Mouse (Mus musculus) neural tube, embryonic 14.5 days (tissue): Measurements from ENCODE around the gene Ptpn11. TPM values are rescaled to one million over a fixed set of nuclear protein-coding genes. Genes with fewer than 3 reads are reported as not detected.

Experiments used
- ATAC-seq: fragments of 200-750 bp; cut with Nextera tagmentation; 2 replicates; pipeline ENCODE4 v1.8.0; 2017; ENCODE audit warnings: low read depth, mild to moderate bottlenecking, moderate TSS enrichment, moderate library complexity
- H3K27ac ChIP-seq: fragments of 300-500 bp; sonication (generic); 2 replicates; pipeline ENCODE4 v1.5.1; 2014; ENCODE audit warnings: low read depth, mild to moderate bottlenecking, control low read depth, low read length, moderate library complexity, mixed read lengths
- H3K27me3 ChIP-seq: fragments of 300-500 bp; sonication (generic); 2 replicates; pipeline ENCODE4 v1.6.1; 2014; ENCODE audit warnings: low read length; ENCODE audit not compliant: control insufficient read depth, insufficient read depth
- H3K36me3 ChIP-seq: fragments of 300-500 bp; sonication (generic); 2 replicates; pipeline ENCODE4 v1.6.1; 2014; ENCODE audit warnings: low read length, mixed read lengths; ENCODE audit not compliant: control insufficient read depth, insufficient read depth
- H3K4me1 ChIP-seq: fragments of 300-500 bp; sonication (generic); 2 replicates; pipeline ENCODE4 v1.6.1; 2014; ENCODE audit warnings: low read length; ENCODE audit not compliant: control insufficient read depth, insufficient read depth
- H3K4me2 ChIP-seq: fragments of 300-500 bp; sonication (generic); 2 replicates; pipeline ENCODE4 v1.6.1; 2014; ENCODE audit warnings: mild to moderate bottlenecking, low read depth, low read length, control low read depth
- H3K4me3 ChIP-seq: fragments of 300-500 bp; sonication (generic); 2 replicates; pipeline ENCODE4 v1.5.1; 2014; ENCODE audit warnings: low read depth, low read length, control low read depth, mixed read lengths
- H3K9ac ChIP-seq: fragments of 300-500 bp; sonication (generic); replicated peaks from 2 replicates; pipeline ENCODE4 v1.6.1; 2014; ENCODE audit warnings: low read depth, mild to moderate bottlenecking, control low read depth, low read length, mixed read lengths
- H3K9me3 ChIP-seq: fragments of 300-500 bp; sonication (generic); 2 replicates; pipeline ENCODE4 v1.6.1; 2016; ENCODE audit warnings: low read length; ENCODE audit not compliant: control insufficient read depth
- WGBS: fragments of 180-500 bp; shearing (Covaris S2); extraction: QIAGEN DNeasy Blood & Tissue Kit; methylation state at CpG from one replicate; pipeline ENCODE4 v1.1.7; 2014; 5-methylcytosine and 5-hydroxymethylcytosine counted together
- polyA plus RNA-seq: library from polyadenylated mRNA; unstranded; fragments of >200 nt; fragmentation: Nextera tagmentation; extraction: Ambion mirVana; gene quantifications from 2 replicates; pipeline ENCODE4 v1.2.1, GENCODE M21; 2014

The Ptpn11 gene
- polyA plus RNA-seq, 1 experiment from 2014 or later: 26.6 TPM

GRCm38 (mm10) chr5:121126051-121126450 lies 65.1 kb downstream of the Ptpn11 start:
- Histone ChIP-seq H3K27ac (no peak overlapping the region), H3K9me3 (no peaks in the 10 kb centered on the region), H3K36me3 (peaks cover 7% of the 10 kb centered on the region; the same call in 1 of the 2 replicates), H3K4me1 (no peaks in the 10 kb centered on the region), H3K27me3 (no peaks in the 10 kb centered on the region), H3K4me2 (no peak overlapping the region), H3K9ac (no peak overlapping the region), H3K4me3 (no peak overlapping the region)
- WGBS: 83% methylated on average over 2 of the region's 2 CpGs
- ATAC-seq: no peak

GRCm38 (mm10) chr5:121125563-121125962 lies 65.6 kb downstream of the Ptpn11 start:
- H3K4me2 ChIP-seq: no peak overlapping the region
- H3K27ac ChIP-seq: no peak overlapping the region
- no peaks in the 10 kb centered on the region for H3K9me3 ChIP-seq
- 93% methylated on average over 14 of the region's 14 CpGs for WGBS
- H3K4me3 ChIP-seq: no peak overlapping the region
- no peak for ATAC-seq
- H3K27me3 ChIP-seq: no peaks in the 10 kb centered on the region
- no peaks in the 10 kb centered on the region for H3K4me1 ChIP-seq
- H3K36me3 ChIP-seq: peaks cover 7% of the 10 kb centered on the region; the same call in 1 of the 2 replicates
- no peak overlapping the region for H3K9ac ChIP-seq

DNA sequence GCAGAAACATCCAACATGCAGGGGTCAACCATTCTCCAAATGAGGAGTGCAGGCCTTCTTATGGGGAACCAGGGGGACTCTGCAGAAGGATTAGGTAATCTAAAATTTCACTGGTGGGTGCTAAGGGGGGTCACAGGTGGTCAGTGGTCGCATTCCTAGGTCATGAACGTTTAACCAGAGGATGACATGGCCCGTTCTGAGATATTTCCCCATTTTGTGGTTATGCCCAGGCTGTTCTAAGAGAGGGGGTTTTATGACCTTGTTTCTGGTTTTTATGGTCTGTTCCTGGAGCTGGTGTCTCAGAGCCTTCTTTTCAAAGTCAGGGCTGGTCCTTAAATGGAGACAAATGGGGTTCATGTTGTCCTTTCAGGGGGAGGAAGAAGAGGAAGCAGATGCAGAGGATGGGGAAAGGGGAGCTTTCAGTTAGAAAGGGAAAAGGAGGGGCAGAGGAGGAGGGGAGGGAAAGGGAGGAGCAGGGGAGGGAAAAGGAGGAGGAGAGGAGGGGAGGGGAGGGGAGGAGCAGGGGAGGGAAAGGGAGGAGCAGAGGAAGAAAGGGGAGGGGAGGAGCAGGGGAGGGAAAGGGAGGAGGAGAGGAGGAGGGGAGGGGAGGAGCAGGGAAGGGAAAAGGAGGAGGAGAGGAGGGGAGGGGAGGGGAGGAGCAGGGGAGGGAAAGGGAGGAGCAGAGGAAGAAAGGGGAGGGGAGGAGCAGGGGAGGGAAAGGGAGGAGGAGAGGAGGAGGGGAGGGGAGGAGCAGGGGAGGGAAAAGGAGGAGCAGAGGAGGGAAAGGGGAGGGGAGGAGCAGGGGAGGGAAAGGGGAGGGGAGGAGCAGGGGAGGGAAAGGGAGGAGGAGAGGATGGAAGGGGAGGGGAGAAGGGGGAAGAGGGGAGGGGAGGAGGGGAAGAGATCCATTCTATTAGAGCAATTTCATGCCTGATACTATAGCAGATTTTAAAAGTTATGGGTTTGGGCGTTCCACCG lies 66.7 kb downstream of the Ptpn11 start:
- Histone ChIP-seq H3K27me3 (no peaks in the 10 kb centered on the region), H3K9me3 (no peaks in the 10 kb centered on the region), H3K27ac (no peak overlapping the region), H3K9ac (no peak overlapping the region), H3K4me1 (no peaks in the 10 kb centered on the region), H3K4me2 (no peak overlapping the region), H3K36me3 (peaks cover 3% of the 10 kb centered on the region; the same call in 1 of the 2 replicates), H3K4me3 (no peak overlapping the region)
- ATAC-seq: no peak
- 44% methylated on average over 5 of the region's 5 CpGs for WGBS

GRCm38 (mm10) chr5:121123399-121123798 lies 67.8 kb downstream of the Ptpn11 start:
- ATAC-seq: no peak
- Histone ChIP-seq H3K9ac (no peak overlapping the region), H3K4me3 (no peak overlapping the region), H3K36me3 (no peaks in the 10 kb centered on the region), H3K4me2 (no peak overlapping the region), H3K27me3 (no peaks in the 10 kb centered on the region), H3K27ac (no peak overlapping the region), H3K4me1 (no peaks in the 10 kb centered on the region), H3K9me3 (no peaks in the 10 kb centered on the region)
- WGBS: 67% methylated on average over 5 of the region's 5 CpGs

DNA sequence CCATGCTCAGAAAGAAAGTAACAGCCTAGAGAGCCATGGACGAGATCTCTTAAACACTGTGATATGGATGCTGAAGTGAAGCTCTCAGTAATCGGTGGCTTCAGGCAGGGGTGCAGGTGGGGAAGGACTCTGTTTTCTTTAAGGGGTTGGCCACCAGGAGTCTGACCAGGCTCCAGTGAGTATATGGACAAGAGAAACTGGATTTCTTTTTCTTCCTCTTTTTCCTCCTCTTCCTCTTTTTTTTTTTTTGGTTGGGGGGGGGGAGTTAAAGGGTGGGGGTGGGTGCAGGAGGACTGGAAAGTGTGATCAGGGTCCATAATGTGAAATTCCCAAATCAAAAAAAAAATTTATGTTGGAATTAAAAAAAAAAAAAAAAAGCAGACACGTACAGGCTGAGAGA lies 68.6 kb downstream of the Ptpn11 start:
- no peak overlapping the region for H3K27ac ChIP-seq
- no peak for ATAC-seq
- no peaks in the 10 kb centered on the region for H3K9me3 ChIP-seq
- H3K4me1 ChIP-seq: no peaks in the 10 kb centered on the region
- no peaks in the 10 kb centered on the region for H3K27me3 ChIP-seq
- H3K4me3 ChIP-seq: no peak overlapping the region
- H3K36me3 ChIP-seq: no peaks in the 10 kb centered on the region
- H3K9ac ChIP-seq: no peak overlapping the region
- 89% methylated on average over 3 of the region's 3 CpGs for WGBS
- H3K4me2 ChIP-seq: no peak overlapping the region

GRCm38 (mm10) chr5:121122036-121122435 lies 69.2 kb downstream of the Ptpn11 start:
- 96% methylated on average over 3 of the region's 3 CpGs for WGBS
- no peak for ATAC-seq

GRCm38 (mm10) chr5:121119331-121120034 lies 71.7 kb downstream of the Ptpn11 start:
- Histone ChIP-seq H3K27ac (no peak overlapping the region), H3K4me1 (peaks cover 18% of the 10 kb centered on the region), H3K27me3 (no peaks in the 10 kb centered on the region), H3K4me3 (no peak overlapping the region), H3K9ac (no peak overlapping the region), H3K36me3 (no peaks in the 10 kb centered on the region), H3K4me2 (no peak overlapping the region), H3K9me3 (no peaks in the 10 kb centered on the region)
- ATAC-seq: no peak
- WGBS: 85% methylated on average over 13 of the region's 13 CpGs

More at GRCm38 (mm10) chr5:121122036-121122435, 69.2 kb downstream of the Ptpn11 start:
- H3K4me1 ChIP-seq: no peaks in the 10 kb centered on the region
- H3K9ac ChIP-seq: no peak overlapping the region
- H3K36me3 ChIP-seq: no peaks in the 10 kb centered on the region
- no peak overlapping the region for H3K4me3 ChIP-seq
- H3K4me2 ChIP-seq: no peak overlapping the region
- no peaks in the 10 kb centered on the region for H3K27me3 ChIP-seq
- no peak overlapping the region for H3K27ac ChIP-seq
- no peaks in the 10 kb centered on the region for H3K9me3 ChIP-seq

DNA sequence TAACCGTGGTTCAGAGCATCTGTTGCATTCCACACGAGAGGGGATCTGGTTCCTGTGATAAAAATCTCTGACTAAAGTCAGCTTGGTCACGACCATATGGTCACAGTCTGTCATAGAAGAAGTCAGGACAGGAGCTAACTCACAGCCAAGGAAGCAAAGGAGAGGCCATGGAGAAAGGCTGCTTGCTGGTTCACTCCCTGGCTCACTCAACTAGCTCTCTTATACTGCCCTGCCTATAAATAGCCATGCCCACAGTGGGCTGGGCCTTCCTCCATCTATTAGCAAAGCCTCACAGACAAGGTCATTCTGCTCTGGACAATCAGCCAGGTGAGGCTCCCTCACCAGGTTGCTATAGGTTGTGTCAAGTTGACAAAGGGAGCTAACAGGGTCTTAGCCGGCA lies 72.9 kb downstream of the Ptpn11 start:
- Histone ChIP-seq H3K4me3 (no peak overlapping the region), H3K27ac (no peak overlapping the region), H3K27me3 (no peaks in the 10 kb centered on the region), H3K9me3 (no peaks in the 10 kb centered on the region), H3K4me1 (peaks cover 19% of the 10 kb centered on the region), H3K4me2 (no peak overlapping the region), H3K9ac (no peak overlapping the region), H3K36me3 (no peaks in the 10 kb centered on the region)
- no peak for ATAC-seq
- WGBS: 65% methylated on average over 4 of the region's 4 CpGs

DNA sequence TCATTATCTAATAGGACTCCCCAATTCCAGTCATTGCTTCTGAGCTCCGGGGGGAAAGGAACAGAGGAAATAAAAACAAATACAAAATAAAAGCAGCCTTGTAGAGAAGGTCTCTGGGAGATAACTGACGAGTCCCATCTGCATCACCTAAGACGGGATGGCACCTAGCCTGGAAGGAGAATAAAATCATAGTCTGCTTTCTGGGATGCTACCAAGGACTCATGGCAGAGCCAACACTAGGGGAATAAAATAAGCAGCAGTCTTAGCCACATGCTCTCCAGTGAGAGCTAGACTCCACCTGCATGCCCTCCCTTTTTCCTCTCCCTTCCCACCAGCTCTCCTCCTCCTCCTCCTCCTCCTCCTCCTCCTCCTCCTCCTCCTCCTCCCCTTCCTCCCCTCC lies 74.3 kb downstream of the Ptpn11 start:
- Histone ChIP-seq H3K36me3 (no peaks in the 10 kb centered on the region), H3K4me1 (peaks cover 19% of the 10 kb centered on the region), H3K9ac (no peak overlapping the region), H3K4me2 (no peak overlapping the region), H3K9me3 (no peaks in the 10 kb centered on the region), H3K27ac (no peak overlapping the region), H3K27me3 (no peaks in the 10 kb centered on the region), H3K4me3 (no peak overlapping the region)
- ATAC-seq: no peak
- WGBS: 65% methylated on average over 3 of the region's 3 CpGs
